Mouse (Mus musculus) lung, adult 2 months (tissue): Measurements from ENCODE around the gene Gucy1a1.

Source experiments
- CTCF ChIP-seq: fragments of 200-500 bp; IDR thresholded peaks from 2 replicates; pipeline ENCODE4 v1.5.1; 2011; ENCODE audit warnings: mild to moderate bottlenecking, low read length, control low read depth; ENCODE audit not compliant: insufficient read depth
- POLR2A ChIP-seq: fragments of 200-500 bp; IDR thresholded peaks from 2 replicates; pipeline ENCODE4 v1.6.1; 2011; ENCODE audit warnings: low read depth, mild to moderate bottlenecking, control low read depth, low read length, borderline replicate concordance; ENCODE audit errors: extremely low read depth

DNA sequence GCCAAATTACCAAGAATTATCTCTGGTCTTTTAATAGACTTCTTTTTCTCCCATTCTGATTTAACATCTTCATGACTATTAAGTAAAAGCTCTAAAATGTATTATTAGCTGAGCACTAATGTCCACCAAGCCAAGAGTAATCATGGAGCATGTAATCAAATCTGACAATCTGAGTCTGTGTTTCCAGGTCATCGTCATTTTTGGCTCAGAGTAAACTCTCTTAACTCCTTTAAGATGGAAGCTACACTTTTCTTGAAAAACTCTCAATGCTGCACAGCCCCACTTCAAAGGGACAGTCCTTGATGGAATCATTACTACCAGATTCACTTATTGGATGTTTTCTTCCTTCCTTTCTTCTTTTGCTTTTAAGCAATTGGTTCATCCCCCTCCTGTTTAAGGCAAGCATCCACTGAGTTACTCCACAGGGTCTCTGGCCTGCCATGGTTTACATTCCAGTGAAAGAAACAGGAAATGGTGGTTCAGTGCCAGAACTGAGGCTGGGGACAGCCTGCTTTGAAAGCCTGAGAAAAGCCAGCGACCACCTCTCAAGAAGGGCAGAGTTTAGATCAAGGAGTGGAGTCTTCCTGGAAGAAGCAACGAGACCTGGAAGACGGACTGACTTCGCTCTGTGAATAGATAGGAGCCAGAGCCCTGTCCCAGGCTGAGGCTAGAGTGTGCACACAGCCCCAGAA lies 91.2 kb downstream of the Gucy1a1 start:
- no peak for TF ChIP-seq CTCF
- TF ChIP-seq POLR2A: no peak
